Mouse (Mus musculus) heart, postnatal 10 days (tissue): Measurements from ENCODE around the gene Gss. TPM values are rescaled to one million over a fixed set of nuclear protein-coding genes. Genes with fewer than 3 reads are reported as not detected.
"Not testable (repeated sequence)": the region's sequence is repeated elsewhere in the genome, so short reads cannot be mapped to it uniquely, and the experiment has no call there.

Experiments used
- DNase-seq, 2 experiments: peaks; one replicate each; pipeline ENCODE4 v3.0.0; 2021
- intact Hi-C: fragments of 180-260 bp; cut with DNase I; formaldehyde crosslinking; loops from one replicate; pipeline ENCODE4 v1.15.1; 2025
- total RNA-seq, 2 experiments: library from RNA; stranded (reverse); gene quantifications; 2 replicates each; pipeline ENCODE4 v1.2.3; 2021

The Gss gene
- total RNA-seq, 2 experiments from 2014 or later: 14.1 to 17.7 TPM

DNA sequence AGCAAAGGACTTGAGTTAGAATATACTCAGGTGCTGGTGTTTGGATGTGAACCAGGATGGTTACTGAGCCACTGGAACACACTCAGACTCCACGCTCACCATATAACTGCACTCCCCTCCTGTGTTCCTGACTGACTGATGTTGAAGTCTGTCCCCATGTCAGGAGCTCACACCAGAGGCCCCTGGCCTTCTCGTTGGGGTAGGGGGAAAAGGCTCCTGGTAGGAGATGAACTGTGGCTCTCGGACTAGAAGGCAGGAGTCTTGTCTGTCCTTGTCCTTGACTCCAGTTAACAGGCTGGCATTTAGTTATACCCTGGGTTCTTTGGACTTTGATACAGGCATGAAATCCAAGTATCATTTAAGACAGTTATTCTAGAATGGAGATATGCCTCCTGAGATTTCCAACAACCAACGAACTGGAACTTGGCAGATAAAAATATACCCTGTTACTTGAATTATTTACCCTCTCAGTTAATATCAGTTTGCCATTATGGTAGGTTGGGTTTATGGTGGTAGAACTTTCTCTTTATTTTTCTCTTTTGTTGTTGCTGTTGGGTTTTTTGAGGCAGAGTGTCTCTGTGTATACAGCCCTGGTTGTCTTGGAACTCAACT, 10.1 kb downstream of the Gss start:
- intact Hi-C loops: no loop called here

DNA sequence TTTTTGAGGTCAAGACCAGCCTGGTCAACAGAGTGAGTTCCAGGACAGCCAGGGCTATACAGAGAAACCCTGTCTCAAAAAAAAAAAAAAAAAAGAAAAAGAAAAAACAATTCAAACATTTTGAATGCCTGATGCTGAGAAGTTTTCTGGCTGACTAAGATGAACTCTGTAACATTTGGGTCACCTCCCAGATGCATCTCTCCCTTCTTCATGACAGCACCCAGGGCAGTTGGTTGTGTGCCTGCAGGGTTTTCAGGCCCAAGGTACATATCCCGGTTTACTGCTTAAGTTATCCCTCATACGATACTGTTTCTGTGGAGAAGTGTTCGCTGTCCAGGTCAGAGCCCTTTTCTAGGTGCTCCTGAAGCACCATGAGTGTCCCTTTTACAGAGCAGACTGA, 12.3 kb downstream of the Gss start:
- intact Hi-C loops: no loop called here

More for the DNA sequence above, 10.1 kb downstream of the Gss start:
- no peak for DNase-seq

DNA sequence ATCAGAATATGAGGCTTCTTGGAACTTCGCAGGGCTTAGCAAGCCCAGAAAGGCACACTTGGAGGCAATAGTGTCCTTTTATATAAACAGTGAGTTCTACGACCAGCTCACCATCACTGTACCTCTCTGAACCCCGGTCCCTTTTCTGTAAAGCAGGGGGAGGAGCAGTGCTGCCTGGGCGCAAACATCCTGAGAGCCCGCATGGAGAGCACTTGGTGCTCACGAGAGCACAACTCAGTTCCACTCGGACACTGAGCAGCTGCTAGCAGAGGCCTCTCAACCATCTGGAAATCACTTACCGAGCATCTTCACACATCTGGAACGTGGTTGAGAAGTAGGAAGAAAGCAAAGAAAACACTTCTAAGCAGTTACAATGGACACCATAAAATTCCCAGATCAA, 16.0 kb downstream of the Gss start:
- DNase-seq: no peak
- intact Hi-C loops: no loop called here

More for the DNA sequence above, 12.3 kb downstream of the Gss start:
- no peak for DNase-seq

GRCm38 (mm10) chr2:155574700-155575099, 17.9 kb downstream of the Gss start:
- intact Hi-C loops: no loop called here
- peak; percentile 48 to 58 for DNase-seq

DNA sequence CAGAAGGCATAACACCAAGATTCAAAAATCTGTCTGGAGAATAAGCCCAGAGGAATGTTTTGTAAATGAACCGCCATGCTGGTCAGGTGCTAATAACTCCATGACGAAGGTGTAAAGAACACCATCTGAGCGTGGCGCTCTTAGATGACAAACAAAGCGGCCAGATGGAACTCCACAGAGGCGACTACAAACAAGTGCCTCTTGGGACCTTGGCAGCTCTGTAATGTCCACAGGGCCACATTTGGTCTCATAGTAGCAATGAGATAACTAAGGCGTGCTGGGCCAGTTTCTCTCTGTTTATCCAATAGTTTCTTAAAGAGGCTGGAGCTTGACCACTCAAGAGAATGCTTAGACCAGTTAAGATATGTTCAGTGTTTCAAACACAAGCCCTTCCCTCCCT, 18.6 kb downstream of the Gss start:
- intact Hi-C loops: no loop called here

DNA sequence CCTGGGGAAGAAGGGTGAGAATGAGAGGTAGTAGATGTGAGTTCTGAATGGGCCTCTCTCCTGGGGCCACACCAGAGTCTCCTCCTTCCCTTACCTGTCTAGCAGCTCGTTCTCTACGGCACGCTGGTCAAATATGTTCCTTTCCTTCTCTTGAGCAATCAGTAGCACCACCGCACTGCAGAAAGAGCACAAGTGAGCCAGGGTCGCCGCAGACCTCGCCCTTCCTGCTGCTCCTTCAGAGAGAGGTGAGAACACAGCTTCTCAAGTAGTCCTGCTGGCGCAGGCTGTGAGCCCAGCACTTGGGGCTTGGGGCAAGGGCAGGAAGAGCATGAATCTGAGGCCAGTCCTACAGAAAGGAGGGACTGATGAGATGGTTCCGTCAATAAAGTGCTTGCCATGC, 19.6 kb downstream of the Gss start:
- no peak for DNase-seq
- intact Hi-C loops: no loop called here

More for the DNA sequence above, 18.6 kb downstream of the Gss start:
- no peak for DNase-seq

GRCm38 (mm10) chr2:155569223-155569807, 23.3 kb downstream of the Gss start:
- DNase-seq: no peak
- intact Hi-C loops: no loop called here

DNA sequence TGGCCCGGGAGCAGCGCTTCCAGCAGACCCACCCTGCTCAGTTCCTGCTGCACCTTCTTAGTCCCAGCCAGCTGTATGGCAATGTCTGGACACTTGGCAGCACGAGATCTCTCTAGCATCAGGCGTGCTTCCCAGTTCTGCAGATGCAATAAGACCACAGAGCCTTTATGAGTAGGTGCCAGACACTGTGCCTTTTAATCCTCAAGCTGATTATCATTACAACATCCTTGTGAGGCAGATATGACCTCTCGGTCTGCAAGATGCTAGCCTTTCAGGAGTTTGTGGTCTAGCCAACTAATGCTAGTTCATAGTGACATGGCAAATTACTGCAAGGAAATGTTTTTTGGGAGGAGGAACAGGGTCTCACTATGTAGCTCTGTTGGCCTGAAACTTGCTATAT, 24.9 kb downstream of the Gss start:
- intact Hi-C loops: no loop called here
- DNase-seq: no peak

DNA sequence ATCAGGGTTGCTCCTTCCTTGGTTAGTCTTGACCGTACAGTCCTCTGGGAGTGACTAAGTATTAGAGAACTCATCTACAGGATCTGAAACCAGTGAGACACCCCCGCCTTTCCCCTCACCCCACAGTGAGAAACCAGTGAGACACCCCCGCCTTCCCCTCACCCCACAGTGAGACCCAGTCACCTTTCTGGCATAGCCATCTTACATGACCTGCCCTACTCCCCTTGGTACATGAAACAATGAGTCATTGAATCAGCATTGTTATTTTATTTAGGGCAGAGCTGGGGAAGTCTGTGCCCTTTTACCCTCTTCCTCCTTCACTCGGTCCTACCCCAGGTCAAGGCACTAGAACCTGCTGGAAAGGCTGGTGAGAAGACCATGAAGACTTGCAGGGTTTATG, 29.7 kb downstream of the Gss start:
- intact Hi-C loops: no loop called here

GRCm38 (mm10) chr2:155562209-155562608, 30.4 kb downstream of the Gss start:
- intact Hi-C loops: no loop called here
- DNase-seq: no peak

More for the DNA sequence above, 29.7 kb downstream of the Gss start:
- DNase-seq: no peak

DNA sequence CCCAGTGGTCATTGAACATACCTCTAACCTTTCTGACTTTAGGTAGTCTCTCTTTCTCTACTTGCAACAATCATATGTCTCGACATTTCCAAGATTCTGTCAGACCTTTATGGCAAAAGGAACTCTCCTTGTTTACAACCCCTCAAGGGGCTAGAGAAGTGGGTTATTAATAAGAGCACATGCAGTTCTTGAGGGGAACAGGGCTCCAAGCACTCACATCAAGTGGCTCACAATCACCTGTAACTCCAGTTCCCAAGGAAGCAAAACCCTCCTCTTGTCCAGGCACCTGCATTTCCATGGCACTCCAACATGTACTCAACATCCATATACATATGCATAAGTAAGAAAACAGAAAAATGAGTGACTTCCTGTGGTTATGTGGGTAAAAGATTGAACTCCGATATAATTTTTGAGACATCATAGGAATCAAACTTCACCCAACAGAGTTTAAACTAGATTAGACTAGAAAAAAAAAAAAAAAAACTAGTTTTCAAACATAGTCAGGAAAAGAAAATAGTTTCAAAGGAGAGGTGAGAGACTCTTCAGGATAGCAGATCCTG, 38.1 kb downstream of the Gss start:
- intact Hi-C loops: no loop called here

GRCm38 (mm10) chr2:155552949-155553354, 39.7 kb downstream of the Gss start:
- no peak for DNase-seq
- intact Hi-C loops: no loop called here

More for the DNA sequence above, 38.1 kb downstream of the Gss start:
- no peak for DNase-seq

GRCm38 (mm10) chr2:155552336-155552735, 40.3 kb downstream of the Gss start:
- DNase-seq: no peak
- intact Hi-C loops: no loop called here

DNA sequence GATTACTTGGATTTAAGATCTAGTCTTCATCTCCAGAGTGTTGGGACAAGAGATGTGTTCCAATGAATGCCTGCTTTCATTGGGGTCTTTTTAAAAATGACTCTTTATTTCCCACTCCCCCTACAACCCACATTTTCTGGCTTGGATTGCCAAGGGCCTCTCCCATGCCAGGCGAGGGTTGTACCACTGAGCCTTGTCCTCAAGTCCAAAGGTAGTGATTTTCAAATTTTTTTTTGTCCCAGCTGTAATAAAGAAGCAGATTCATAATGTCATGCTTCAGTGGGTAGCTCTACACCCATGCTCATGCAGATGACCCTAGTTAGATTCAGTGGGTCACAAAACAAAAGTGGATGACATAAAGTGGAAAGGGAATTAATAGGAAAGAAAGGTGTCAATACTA, 45.7 kb downstream of the Gss start:
- DNase-seq: no peak
- intact Hi-C loops: no loop called here

- DNase-seq: peak; percentile 73 to 78
- intact Hi-C loops: no loop called here
These were observed 51.7 kb downstream of the Gss start for GRCm38 (mm10) chr2:155540822-155541458.

DNA sequence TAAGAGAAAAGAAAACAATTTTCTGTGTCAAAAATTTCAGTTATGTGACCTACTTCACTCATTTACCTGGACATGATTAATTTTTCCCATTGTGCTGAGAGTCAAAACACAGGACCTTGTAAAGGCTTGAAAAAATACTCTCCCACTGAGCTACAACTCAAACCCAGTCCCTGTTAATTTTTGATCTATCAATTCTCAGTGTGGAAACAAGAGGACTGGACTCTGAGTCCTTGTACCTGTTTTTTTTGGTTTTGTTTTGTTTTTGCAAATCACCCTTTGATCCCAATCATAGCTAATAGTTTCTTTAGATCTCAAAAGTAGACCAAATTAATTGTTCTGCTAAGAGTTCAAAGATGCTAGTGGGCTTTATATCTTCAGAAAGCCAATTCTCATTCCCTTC, 52.9 kb downstream of the Gss start:
- DNase-seq: no peak
- intact Hi-C loops: no loop called here

- intact Hi-C loops, DNase-seq: not testable (repeated sequence)
These were observed 54.0 kb downstream of the Gss start for GRCm38 (mm10) chr2:155538463-155539057.

DNA sequence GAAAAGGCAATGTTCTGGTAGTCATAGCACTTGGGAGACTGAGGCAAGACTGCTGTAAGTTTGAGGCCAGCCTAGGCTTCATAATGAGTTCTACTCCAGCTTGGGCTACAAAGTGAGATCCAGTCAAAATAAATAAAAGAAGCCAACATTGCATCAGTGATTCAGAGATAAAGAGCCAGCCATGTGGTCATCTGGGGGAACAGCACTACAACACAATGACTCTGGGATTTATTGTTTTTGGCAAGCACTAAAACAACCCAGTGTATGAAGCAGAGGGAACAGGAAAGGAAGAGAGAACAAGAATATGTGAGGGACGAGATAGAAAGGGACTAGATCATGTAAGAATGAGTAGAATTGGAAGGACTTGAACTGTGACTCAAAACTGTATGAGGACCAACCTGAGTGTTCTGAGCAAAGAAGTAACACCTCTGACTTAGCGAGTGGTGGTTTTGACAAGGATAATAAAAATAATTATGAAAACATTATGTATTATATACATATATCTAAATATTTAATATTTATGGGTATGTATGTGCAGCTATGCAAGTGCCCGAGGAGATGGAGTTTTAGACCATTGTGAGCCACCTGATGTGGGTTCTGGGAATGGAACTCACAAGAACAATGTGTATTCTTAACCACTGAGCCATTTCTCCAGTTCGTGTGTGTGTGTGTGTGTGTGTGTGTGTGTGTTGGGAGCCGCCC, 54.7 kb downstream of the Gss start:
- no peak for DNase-seq
- intact Hi-C loops: no loop called here

- intact Hi-C loops: no loop called here
- DNase-seq: no peak
These were observed 56.3 kb downstream of the Gss start for GRCm38 (mm10) chr2:155536292-155536691.

- DNase-seq: no peak
- intact Hi-C loops: no loop called here
These were observed 65.2 kb downstream of the Gss start for GRCm38 (mm10) chr2:155527367-155527766.

DNA sequence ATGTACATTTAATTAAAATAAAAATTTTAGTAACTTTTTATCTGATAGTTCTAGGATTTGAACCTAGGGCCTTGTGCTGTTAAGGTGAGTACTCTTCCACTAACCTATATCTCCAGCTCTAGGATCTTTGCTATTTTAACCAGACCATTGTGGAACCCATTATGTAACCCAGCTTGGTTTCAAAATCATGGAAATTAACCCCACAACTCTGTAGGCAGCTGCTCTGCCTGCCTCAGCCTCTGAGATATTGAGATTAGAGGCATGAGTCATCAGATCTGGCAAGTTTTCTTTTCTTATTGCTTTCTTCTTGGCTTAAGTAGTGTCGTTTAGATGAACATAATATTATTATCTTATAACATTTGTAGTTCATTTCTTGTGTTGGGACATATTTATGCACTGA, 68.2 kb downstream of the Gss start:
- intact Hi-C loops: no loop called here
- no peak for DNase-seq
